Mouse (Mus musculus) cerebellum, postnatal 14 days (tissue): ENCODE results near the gene Dlgap4.

Experiments used
- DNase-seq, 2 experiments: peaks; one replicate each; pipeline ENCODE4 v3.0.0; 2021; ENCODE audit warnings: mixed read lengths in 2 of 2

Dlgap4 gene

DNA sequence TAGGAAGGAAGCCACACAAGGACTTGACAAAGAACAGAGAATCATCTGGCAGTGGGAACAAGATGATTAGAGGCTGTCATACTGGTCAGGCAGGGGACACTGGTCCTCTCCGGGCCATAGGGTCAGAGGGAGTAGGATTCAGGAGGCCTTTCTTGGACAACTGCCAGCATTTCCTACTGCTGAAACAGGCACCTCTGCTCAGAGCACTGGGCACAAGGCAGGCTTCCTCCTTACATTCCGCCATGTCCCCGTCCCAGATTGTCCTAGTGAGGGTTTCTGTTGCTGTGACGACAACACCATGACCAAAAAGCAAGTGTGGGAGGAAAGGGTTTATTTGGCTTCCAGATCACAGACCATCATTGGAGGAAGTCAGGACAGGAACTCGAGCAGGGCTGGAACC lies 105.3 kb downstream of the Dlgap4 start:
- peak; percentile 52 to 53 for DNase-seq

DNA sequence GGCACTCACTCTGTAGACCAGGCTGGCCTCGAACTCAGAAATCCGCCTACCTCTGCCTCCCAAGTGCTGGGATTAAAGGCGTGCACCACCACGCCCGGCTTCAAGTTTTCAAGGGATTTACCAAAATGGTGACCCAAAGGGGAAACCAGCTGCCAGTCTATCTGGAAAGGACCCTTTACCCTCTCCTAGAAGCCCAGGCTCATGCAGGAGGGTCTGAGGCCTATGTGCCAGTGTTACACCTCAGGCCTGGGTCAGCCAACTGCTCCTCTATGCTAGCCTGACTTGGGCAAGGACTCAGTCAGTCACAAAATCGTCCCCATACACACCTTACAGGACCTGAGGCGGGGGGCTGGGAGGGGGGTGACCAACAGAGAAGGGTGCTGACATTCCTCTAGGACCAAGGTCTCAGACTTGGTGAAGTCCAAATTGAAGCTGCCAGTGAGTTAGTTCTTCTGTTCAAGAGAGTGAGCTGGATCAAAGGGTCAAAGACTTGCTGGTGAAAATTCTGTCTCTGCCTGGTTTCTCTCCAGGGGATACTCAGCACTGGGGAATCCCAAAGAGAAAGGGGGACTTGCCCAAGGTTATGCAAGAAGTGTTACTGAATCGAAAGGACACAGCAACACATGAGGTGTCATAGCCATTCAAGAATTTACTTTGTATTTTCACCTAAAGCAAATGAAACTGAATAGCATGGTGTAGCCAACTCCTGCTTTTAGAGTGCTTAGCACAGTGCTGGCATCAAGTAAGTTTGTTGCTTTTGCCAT lies 106.2 kb downstream of the Dlgap4 start:
- DNase-seq = peak in 1 of 2 experiments; percentile 25

DNA sequence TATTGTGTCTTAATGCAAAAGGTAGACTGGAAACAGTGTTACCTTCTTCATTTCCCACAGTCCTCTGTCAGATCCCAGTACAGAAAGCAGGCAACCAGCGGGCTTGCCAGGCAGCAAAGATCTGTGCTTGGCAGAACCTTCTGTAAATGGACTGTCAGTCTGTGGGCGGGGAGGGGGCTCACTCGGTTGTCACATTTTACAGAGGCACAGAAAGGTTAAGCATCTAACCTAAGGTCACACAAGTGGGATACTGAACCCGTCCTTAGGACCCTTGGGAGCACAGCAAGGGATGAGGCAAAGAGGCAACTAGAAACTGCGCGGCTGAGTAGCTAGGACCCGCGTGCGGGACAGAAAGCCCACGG lies 106.8 kb downstream of the Dlgap4 start:
- DNase-seq = peak in 1 of 2 experiments; percentile 67

DNA sequence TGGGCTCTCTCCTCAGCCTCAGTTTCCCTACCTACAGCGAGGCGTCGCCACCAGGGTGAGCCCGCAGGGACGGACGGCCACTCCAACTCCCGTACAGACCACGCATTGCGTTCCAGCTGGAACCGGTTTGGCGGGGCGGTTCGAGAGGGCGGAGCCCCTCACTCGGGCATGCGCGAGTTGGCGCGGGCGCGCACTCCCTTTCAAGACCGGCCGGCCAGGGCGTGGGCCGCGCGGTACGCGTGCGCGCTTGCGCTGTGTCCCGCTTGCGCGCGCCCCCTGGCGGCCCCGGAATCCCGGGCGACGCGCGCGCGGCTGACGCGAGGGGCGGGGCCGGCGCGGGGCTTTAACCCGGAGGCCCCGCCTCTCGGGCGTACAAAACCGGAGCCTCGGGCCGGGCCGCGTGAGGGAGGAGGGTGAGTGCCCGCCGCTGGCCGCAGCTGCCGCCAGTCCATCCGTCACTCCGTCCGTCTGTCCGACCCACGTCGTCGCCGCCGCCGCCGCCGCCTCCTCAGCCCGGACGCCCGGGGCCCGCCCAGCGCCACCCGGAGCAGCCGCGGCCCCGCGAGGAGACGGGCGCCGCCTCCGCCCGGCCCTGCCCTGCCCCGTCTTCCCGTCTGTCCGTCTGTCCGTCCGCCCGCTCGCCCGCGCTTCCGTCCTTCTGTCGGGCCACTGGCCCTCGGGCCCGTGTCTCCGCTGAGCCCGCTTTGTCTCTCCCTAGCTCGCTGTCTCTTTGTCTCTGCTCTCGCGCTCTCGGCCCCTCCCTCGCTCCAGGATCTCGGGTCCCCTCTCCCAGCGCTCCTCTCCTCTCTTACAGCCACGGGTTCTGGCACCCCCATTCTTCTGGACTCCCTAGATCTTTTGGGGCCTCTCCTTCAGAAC lies 107.4 kb downstream of the Dlgap4 start:
- peak; percentile 97 to 98 for DNase-seq

DNA sequence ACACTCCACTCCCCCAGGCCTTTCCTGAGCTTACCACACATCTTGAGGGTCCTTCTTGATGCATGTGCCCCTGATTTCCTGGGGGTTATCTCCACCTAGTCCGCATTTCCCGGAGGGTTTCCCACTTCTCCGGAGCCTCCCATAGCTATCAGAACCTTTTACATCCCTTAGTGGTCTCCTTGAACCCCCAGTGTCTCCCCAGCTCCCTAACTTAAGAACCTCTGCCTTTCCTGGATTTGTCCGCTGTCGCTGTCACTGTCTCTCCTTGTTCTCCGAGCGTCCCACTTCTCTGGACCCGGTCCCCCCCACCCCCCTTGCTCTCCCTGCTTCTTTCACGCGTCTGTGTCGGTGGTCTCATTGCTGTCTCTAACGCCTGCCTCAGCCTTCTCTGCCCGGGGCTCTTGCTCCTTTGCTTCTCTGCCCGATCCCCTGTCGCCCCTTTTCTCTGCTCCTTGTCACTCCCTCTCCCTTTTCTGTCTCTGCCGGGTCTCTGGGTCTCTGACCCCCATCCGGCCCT lies 108.1 kb downstream of the Dlgap4 start:
- DNase-seq = no peak

DNA sequence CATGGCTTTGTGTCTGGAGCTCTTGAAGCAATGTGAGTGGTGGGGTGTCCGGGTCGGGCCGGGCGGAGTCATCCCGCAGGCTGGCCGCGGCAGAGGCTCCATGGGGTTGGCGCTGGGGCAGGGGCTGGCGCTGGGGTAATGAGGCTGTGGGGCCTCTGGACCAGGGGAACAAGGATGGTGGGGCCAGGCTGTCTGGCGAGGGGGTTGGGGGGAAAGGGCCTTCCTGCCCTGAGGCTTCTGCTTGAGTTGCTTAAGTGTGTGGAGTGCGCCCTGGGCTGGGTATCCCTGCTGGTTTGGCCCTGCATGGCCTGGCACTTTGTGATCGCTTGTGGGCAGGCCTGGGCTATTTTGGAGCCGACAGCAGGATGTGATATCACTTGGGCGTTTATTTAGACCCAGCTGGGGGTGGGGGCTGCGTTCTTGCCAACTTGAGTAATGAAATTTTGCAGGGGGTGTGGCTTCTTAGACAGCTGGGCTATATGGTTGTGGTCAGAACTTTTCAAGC lies 108.6 kb downstream of the Dlgap4 start:
- DNase-seq = peak; percentile 38 to 56

DNA sequence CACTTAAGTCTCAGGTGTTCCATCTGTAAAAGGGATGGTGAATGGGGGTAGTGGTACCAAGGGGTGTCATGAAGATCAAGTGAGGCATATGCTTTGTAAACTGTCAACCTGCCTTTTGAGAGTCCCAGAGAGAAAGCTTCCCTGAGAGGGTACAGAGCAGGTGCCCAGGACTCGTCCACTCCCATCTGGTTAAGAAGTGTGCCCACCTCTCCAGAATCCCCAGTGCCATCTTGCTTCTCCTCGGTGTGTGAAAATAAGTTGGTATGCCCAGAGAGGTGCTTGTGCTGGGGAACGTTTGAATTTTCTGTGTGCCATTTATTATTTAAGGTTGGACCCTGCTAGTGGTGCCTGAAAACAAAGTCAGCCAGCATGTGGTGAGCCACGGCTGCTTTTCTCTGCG lies 109.2 kb downstream of the Dlgap4 start:
- DNase-seq = no peak

DNA sequence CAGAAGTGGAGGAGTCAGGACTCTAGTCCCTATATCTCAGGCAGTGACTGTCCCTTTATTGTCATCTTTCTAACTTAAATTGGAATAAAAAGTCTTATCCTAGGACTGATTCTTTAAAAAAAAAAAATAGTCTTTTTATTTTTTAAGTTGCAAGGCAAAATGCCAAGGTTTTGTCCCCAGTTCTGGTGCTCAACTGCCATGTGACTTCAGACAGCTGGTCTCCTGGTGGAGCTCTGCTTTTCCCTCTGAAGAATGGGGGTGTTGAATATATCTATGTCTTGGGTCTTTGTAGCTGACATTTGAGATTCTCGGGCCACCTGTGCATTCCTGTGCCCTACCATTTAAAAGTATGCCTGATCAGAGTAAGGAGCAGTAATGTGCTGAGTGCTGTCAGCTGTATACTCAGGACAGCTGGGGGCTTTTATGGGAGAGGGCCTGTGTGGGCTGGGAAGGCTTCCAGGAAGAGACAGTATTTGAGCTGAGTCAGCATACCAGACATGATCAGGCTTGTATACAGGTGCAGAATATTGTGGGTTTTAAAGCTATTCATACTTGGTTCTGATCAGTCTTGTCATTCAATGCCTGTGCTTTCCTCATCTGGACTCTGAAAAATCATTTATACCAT lies 110.5 kb downstream of the Dlgap4 start:
- DNase-seq = no peak

DNA sequence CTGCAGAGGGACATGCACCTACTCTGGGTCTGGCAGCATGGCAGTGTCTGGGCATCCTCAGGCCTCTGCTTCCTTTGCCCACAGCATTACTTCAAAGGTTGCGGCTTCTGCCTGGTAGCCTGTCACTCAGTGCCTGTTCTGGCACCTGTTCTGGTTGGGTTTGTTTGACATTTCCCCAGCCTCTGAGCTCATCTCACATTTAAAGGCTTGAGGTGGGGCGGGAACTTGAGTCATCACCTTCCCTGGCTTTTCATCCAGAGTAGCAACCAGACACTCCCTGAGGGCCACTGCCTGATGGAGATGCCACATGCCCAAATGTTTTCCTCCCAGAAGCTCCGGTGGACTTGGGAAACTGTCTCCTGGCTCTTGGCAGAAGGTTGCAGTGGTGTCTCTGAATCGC lies 111.4 kb downstream of the Dlgap4 start:
- DNase-seq = peak in 1 of 2 experiments; percentile 32

DNA sequence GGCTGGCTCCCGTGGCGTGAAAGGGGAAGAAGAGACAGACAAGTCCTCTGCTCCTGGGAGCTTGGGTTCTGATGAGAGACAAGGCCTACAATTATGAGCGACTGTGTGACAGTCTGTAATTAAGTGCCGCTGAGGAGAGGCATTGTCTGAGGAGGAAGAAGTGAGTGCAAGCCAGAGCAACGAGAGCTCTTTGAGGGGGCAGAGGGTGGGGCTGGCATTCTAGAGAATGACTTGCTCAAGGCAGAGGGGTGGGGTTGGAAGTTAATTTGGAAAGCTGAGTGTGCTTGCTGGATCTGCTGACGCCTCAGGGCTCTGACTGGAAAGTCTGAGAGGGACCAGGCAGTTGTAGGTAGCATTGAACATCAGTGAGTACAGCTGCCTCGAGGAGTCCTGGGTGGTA lies 112.8 kb downstream of the Dlgap4 start:
- DNase-seq = no peak

DNA sequence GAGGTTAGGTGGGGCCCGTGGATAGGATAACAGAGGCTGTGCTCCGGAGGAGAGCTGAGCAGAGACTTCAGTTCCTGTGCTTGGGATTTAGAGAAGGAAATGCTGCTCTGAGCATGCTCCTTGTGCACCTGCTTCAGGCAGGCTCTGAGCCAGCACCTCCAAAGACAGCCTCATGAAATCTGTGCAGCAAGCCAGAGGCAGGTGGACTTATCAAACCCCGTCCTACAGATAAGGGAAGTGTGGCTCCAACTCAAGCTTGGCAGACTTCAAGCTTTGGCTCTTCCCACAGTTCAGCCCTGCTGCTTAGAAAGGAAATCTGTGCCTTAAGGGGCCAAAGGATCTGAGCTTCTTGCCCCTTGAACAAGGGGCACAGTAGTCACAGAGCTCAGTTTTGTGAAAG lies 113.4 kb downstream of the Dlgap4 start:
- DNase-seq = peak; percentile 66 to 72

DNA sequence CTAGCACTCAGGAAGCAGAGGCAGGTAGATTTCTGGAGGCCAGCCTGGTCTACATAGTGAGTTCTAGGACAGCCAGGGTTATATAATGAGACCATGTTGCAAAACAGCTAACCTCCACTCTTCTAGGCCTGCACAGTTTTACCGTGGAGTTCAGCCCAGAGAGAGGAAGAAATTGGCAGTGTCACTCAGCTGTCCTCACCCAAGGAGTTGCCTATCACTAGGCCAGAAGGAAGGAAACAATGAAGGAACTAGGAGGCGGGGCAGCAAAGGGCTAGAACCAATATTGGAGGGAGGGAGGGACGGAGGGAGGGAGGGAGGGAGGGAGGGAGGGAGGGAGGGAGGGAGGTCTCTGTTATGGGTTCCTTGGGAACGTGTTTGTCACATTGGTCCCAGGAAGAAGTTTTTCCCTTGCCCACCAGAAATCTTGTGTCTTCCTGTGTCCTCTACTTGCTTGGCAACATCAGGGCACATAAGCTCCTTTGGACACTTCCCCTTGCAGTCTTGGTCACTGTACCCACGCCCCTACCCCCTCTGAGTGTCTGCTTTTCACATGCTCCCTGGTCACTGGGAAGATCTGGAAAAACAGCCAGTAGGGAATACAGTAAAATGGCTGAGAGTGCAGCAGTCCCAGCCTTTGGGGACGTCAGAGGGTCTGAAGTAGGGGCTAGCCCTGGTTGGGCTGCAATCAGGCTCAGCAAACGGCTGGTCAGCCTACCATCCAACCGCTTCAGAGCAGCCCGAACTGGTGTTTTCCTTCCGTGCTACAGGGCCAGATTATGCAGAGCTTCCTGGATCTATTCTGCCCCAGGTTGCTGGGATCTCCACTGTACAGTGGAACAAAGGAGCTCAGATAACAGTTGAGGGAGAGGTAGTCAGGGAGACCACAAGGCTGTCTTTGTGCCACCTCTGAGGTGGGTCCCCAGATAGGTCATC lies 116.3 kb downstream of the Dlgap4 start:
- DNase-seq = no peak

DNA sequence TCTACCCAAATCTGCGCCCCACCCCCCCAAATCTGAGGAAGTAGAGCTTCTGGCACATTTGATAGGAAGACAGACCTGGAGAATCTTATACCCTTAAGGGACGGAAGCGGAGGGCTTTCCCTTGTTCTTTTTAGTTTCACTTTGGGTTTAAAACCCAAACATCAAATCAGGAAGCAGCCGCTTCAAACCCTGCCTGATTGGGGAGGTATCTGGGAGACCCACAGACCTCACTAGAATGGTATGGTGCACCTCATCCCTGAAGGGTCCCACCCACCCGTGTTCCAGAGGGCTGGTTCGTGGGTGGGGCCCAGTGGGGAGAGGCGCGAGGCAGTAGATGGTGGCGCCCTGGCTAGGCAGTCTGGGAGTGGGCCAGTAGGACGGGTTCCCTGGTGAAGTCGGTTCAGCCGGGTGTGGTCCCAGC lies 117.0 kb downstream of the Dlgap4 start:
- no peak for DNase-seq

DNA sequence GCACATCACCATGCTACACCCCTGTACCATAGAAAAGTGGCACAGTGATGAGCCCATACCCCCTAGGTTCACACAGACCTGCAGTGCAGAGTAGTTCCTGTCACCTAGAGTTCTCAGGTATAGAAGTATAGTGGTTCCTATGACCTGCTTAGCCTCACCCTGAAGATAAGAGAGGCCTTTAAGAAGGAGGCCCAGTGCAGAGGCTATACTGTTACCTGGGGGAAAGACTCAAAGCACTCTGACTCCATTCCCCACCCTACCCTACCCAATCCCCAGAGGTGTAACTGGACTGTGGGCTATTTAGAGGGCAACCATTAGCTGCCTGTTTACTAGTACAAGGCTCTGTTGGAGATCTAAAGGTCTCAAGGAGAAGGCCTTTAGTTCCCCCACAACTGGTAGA lies 118.1 kb downstream of the Dlgap4 start:
- no peak for DNase-seq

DNA sequence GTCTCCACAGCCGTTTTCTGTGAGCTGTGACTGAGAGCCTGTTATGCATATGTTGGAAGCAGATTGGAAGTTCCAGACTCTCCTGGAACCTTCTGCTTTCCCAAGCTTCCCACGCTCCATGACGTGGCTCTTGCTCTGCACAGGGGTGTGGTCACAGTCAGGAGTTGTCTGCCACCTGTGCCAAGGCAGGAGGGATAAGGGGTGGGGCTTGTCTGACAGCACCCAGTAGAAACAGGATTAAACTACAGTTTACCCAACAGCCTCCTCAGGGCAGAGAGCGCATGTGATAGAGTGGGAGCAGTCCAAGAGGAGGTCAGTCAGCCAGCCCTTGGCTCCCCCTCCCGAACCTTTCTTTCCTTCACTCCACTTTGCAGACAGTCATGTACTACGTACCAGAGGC lies 118.6 kb downstream of the Dlgap4 start:
- DNase-seq = peak; percentile 49 to 52

DNA sequence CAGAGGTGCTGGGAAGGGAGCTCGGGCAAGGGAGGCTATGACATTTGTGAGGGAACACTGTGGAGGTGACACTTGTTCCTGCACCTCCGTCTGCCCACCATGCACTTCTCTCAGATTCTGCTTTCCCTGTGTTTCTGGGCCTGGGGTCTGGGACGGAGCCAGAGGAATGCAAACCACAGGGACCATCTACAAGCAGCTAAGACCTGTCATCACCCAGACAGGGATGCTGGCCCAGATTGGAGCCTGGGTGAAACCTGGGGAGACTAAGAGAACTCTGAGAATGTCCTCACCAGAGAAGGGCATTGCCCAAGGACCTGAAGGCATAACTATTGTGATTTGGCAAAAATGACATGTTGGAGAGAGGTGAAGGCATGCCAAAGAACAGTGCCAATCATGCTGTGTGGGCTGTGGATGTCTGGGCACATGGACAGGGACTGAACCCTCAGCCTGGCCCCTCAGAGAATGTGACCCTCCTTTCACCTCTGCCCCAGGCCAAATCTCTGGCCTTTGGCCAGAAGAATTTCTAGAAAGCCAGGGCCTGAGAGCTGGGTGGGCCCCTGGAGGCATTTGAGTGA lies 122.3 kb downstream of the Dlgap4 start:
- DNase-seq = peak; percentile 72 to 75

DNA sequence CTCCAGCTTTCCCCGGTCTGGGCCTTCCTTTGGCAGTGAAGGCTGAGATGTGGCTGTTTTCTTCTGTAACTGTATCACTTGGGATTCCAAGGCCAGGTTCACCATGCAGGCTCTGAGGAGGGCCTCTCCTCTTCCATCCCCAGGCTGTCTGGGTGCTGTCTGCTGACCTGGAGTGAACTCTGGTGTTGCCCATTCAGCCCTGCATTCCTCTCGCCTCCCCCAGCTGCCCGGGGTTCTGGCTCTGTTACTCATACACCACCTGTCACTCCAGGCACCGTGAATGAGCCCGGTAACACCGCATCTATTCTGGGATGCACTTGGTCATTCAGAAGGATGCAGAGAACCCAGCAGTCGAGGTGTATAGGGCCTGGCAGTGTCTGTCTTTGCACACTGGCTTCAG lies 123.3 kb downstream of the Dlgap4 start:
- peak; percentile 66 to 77 for DNase-seq

DNA sequence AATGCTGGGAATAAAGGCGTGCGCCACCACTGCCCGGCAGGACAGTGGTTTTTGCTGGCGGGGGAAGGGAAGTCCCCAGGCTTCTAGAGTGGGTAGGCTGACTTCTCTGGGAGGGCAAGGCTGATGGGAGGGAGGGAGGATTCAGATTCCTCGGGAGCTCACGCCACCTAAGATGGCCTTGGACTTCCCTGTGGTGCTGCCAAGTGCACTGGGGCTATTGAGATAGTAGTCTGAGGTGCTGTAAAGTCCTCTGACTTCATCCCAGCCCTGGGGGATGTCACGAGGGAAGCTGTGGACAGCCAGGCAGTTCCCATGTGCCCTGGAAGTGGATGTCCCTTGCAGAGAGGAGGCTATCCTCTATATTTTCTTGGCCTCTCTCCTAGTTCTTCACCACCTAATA lies 124.5 kb downstream of the Dlgap4 start:
- no peak for DNase-seq

DNA sequence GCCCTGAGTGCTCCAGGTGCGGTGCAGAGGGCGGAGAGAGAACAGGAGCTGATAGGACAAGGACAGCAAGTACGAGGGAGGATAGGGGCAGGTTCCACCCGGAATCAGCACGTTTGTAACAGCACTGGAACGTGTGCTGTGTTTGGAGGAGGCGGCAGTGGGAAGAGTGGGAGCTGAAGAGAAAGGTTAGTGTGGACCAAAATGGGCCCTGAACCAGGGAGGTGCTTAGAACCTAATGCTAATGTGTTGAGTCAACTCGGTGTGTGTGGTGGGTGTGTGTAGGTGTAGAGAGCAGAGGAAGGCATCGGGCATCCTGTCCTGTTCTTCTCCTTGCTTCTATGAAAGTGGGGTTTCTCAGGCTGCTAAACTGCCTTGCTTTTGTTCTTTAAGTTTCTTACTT lies 127.8 kb downstream of the Dlgap4 start:
- DNase-seq = no peak

DNA sequence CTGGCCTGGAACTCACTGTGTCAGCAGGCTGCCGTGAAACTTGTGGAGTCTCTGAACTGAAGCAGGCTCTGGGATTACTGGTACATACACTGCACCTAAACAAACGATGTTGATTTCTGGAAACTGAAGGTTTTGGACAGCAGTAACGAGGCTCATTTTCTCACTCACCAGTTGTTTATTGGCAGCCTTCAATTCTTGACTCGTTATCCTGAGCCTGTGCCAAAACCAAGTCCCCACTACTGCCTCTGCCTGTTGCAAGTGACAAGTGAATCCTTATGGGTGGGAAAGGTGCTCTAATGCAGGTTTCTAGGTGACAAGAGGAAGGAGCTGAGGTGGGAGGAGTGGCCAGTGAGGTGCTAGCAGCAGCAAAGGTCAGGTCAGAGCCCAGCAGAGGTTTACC lies 128.5 kb downstream of the Dlgap4 start:
- DNase-seq = no peak

DNA sequence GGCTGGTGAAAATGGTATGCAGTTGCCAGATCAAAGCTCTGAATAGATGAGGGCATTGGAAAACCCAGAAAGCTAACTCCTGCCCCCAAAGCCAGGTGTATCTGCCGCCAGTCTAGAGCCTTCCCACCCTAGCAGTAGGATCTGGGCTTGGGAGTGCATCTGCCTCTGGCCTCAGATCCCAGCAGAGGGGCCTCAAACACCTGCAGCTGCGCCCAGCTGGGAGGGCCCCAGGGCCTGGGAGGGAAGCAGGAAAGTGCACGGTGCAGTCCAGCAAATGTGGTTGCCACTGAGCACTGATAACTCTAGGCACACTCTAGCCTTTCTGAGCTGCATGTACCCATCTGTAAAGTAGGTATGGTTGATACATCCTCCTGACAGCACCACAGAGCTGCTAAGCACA lies 129.7 kb downstream of the Dlgap4 start:
- no peak for DNase-seq

DNA sequence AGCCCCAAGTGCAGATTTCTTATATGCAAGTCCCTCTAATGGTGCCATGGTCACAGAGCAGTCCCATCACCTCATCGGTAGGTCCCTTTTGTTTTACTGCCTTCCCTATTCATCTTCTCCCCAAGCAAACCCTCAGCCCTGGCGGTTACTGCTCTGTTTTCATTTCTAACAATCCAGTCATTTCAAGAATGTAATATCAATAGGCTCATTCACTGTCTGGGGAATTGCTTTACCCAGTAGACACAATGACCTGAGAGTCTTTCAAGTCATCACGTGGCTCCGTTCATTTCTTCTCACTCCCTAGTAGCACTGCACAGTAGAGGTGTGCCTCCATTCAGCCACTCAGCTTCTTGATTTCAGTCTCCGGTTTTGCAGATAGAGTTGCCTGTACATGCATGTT lies 130.9 kb downstream of the Dlgap4 start:
- DNase-seq = no peak
